Mouse (Mus musculus) gastrocnemius, postnatal 10 days (tissue): ENCODE results near the gene Fgfr2. TPM values are rescaled to one million over a fixed set of nuclear protein-coding genes. Genes with fewer than 3 reads are reported as not detected.

Experiments used
- DNase-seq: peaks from one replicate; pipeline ENCODE4 v3.0.0; 2021; ENCODE audit warnings: mixed read lengths
- total RNA-seq, 2 experiments: library from RNA; stranded (reverse); gene quantifications; 2 replicates each; pipeline ENCODE4 v1.2.3; 2021

The Fgfr2 gene
- total RNA-seq, 2 experiments from 2014 or later = 3.0 to 6.1 TPM

DNA sequence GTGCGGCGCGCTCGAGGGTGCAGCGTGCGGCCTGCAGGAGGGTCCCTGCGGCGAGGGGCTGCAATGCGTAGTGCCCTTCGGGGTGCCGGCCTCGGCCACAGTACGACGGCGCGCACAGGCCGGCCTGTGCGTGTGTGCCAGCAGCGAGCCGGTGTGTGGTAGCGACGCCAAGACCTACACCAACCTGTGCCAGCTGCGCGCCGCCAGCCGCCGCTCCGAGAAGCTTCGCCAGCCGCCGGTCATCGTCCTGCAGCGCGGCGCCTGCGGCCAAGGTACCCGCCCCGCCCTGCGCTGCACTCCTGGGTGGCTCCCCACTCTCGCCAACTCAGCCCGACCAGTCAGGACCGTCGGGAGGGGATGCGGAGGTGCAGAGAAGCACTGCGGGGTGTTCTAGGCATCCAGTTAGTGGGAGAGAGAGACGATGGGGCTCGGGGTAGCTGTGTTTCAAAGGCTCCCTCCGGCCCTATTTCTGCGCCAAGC is 2186.6 kb downstream of the Fgfr2 start:
- DNase-seq = peak; percentile 62

DNA sequence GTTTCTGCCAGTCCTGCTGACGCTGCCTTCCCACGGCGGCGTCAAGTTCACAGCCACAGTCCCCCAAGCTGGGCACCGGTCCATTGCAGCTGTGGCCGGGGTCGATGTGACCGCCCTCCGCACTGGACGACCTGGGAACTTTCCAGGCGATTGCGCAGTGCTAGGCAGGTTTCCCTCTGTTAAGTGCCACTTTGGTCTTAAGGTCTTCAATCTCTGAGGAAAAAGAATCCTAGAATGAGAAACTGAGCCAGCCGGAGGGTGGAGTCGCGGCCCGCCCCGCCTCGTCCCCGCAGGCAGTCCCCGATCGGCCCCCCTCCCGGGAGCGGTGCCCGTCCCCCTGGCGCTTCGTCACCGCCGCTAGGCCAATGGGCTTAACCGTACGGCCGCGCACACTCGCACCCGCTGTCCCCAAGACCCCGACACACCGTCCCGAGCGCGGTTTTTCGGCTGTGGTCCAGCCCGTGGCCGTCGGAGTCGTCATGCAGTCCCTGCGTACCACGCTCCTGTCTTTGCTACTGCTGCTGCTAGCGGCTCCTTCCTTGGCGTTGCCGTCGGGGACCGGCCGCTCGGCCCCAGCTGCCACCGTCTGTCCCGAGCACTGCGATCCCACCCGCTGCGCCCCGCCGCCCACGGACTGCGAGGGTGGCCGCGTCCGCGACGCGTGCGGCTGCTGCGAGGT is 2187.2 kb downstream of the Fgfr2 start, which contains the start of gene Htra1:
Gene Htra1 (plus strand): TSS at position 319 of the 679 bp plus-strand sequence.
- DNase-seq = peak; percentile 83

DNA sequence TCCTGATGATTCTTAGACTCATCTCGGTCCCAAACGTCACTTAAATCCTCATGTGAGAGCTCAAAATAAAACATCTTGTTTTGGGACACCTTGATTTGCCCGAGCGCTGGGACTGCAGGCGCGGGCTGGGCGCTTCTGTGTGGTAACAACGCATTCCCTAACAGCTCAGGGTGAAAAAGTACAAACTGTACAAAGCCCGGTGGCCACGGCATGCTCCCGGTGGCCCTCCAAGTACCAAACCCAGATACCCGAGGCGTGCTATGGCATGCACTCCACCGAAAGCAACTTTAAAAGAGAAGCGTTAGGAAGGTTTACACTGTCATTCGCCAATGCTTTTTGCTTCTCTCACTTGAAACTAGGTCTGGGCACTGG is 2187.7 kb downstream of the Fgfr2 start:
- DNase-seq = no peak

DNA sequence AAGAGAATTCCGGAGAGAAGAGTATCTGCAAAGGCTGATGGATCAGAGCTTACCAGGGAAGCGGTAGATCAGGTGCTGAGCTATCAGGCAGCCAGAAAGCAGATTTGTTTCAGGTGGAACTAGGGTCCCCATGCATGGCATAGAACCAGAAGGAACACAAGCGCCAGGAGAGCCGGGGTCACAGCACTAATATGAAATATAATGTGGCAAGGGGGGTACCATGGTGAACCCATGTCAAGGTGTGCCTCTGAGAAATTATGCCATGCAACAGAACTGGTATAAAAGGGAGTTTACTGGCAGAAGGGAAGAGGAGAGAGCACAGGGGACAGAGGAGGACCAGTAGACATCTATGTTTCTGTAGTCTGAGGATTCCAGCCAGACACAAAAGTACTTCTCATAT is 2188.5 kb downstream of the Fgfr2 start:
- no peak for DNase-seq

DNA sequence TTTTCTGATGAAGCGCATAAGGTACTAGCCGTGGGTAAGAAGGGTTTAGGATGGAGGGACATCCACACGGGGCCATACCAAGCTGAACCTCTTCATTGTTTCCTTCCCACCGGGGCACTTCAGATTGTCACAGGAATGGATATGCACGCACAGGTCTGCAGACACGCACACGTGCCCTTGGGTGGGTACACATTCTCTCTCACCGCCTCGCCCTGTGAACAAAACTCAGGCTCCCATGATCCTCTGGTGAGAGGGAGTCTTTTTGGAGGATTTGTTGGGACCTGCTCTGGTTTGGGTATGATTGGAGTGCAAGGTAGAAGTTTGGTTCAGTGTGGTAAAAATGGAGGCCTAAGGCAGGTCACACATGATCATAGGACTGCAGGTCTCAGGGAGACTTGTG is 2190.2 kb downstream of the Fgfr2 start:
- no peak for DNase-seq

DNA sequence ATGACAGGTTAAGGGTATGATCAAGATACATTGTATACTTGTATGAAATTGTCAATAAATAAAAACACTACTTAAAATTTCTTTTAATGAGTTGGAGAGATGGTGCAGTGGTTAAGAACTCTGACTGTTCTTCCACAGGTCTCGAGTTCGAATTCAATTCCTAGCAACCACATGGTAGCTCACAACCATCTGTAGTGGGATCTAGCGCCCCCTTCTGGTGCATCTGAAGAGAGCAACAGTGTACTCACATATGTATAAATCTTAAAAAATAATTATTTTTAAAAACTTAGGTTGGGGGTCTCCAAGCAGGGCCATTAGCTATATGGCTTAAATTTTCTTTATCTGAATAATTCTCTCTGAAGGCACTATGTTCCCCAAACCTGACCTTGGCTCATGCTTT is 2192.7 kb downstream of the Fgfr2 start:
- no peak for DNase-seq

DNA sequence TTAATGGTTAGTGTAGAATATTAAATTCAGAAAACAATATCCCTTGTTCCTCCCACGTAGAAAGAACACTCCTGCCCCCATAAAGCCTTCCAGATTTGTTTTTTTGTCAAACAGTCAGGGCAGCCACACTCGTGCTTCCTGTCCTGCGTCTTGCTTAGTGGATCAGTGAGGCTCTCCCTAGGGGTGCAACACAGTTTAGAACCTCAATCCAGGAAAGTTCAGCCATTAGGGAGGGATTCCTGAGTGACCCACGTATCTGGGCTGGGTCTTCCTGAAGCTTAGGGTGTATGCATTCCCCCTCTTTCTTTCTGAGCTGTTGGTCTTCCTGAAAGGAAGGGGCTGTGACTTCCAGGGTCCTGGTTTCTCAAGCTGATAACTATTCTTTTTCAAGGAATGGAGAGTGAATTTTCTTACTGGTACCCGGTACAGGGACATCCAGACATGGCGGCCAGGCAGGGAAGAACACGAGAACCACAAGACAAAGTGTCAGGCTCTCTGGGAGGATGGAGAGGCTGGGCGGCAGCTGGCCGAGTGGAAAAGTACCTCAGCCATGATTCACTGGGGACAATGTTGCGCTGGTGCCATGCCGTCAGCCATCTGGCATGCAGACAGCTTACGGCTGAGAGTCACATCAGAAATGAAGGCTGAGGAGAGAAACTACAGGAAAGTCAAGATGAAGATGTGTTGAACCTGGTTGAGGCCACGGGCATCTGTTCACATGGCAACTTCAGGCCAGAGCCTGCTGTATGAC is 2200.0 kb downstream of the Fgfr2 start:
- no peak for DNase-seq

DNA sequence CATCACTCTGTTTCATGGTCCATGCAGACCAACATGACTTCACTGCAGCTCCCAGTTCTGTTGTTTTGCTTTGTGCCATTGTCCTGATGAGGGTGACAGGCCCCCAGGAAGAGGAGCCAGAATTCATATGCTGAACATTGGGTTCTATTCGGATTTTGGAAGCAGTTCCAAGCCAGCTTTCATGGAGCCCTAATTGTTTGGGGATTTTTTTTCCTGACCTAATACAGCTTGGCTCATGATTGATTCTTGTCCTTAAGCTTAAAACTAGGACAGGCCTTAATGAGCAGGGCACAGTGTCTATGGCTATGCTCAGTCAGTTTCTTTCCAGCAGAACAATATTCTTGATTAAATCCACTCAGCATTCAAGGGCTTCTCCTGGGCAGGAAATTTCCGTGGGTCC is 2204.9 kb downstream of the Fgfr2 start:
- DNase-seq = no peak

DNA sequence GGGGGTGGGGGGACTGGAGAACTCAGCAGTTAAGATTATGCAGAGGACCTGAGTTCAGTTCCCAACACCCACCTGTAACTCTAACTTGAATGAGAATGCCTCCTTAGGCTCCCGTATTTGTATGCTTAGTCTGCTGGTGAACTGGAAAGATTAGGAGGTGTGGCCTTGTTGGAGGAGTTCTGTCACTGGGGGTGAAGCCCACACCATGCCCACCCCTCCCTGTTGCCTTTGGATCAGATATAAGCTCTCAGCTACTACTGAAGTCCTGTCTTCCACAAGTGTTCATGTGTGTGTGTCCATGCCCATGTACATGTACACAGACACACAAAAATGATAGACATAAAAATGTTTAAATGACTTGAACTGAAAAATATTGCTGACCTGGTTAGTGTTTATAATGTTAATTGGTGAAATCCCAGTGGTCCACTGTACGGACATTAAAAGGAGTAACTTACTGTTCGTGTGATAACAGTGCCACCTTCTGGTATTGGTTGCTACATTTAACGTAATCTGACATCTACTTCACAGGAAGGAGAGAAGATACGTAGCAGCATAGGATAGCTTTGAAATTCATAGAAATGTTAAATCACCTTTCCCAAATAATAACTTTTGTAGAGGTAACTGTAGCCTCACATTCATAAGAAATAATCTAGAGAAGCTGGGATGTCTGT is 2208.3 kb downstream of the Fgfr2 start:
- DNase-seq = no peak

DNA sequence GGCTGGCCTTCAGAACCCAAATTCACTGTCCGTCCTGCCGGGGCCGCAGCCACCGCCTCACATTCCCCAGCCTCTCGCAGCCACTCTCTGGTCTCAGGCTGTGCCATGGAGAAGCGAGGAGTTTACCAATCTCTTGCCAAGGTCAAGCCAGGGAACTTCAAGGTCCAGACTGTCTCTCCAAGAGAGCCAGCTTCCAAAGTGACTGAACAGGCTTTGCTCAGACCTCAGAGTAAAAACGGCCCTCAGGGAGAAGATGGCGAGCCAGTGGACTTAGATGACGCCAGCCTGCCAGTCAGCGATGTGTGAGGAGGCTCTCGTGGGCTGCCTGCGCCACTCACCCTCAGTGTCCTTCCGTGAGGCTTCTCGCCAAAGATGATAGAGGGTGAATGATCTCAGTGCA is 2212.3 kb downstream of the Fgfr2 start:
- no peak for DNase-seq

DNA sequence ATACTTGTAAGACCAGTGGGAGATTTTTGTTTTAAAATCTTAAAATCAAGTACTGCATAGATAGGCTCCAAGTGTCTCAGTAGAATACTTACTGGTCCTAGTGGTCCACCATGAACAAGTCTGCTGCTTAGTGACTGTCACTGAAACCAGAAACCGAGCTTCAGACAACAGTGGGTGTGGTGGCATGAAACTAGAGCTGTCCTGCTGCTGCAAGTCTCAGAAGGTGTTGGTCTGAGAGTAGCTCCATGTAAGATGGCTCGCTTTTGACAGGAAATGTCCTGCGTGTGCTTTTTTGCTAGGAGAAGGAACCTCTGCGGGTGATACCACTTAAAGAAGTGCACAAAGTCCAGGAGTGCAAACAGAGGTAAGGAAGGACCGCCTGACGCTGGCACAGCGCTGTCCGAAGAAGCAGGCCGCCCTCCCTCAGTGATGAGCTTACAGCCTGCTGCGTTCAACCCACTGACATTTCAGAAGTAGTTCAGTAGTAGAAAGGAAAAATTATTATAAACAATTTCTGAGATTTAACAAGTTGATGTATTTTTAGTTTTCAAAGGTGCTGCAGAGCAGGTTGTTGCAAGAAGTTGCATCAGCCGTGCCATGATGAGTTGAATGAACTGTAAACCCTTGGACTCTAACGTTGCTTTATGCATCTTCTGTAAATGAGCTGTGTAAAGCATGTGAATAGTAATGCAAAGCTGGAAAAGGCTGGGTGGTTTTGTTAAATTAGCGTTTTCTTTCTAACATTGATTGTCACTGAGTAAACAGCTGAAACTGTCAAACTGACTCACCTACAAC is 2218.4 kb downstream of the Fgfr2 start:
- no peak for DNase-seq

DNA sequence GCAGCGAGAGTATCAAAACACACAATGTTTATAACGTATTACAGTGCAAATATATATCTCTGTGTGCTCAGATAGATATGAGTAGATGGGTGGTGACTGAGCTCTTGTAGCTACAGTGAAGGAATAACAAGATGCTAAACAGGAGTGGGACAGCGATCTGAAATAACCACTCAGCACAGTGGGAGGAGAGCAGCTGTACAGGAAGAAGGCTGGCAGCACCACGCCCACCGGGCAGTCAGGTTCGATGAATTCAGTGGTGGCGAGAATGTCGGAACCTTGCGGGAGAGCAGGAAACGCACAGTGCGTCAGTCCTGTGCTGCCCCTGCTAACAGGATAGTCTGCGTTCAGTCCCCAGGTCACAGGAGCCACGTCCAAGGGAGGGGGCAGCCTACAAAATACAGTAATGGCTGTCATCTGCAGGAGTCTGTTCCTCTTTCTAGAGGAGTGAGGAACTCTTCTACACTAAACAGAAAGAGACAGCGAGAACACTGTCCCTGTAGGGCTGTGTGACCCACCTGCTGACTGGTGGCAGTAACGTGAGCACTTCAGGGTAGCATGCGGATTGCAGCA is 2219.6 kb downstream of the Fgfr2 start:
- DNase-seq = no peak

DNA sequence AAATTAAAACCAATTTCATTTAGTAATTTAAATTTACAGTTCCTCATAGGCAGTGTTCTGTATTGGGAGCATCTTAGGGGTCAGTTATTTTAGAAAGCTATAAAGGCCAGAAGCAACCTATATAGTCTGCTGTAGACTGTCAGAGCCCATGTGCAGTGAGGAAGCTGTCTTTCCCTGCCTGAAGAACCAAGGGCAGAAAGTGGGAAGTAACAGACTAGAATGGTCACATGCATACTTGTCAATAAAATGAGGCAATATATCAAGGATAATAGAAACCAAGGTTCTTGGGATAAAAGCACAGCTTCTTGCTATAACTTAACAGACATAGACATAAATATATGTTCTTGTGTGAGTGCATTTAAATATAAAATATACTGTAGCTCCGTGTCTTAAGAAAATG is 2220.2 kb downstream of the Fgfr2 start:
- DNase-seq = no peak

DNA sequence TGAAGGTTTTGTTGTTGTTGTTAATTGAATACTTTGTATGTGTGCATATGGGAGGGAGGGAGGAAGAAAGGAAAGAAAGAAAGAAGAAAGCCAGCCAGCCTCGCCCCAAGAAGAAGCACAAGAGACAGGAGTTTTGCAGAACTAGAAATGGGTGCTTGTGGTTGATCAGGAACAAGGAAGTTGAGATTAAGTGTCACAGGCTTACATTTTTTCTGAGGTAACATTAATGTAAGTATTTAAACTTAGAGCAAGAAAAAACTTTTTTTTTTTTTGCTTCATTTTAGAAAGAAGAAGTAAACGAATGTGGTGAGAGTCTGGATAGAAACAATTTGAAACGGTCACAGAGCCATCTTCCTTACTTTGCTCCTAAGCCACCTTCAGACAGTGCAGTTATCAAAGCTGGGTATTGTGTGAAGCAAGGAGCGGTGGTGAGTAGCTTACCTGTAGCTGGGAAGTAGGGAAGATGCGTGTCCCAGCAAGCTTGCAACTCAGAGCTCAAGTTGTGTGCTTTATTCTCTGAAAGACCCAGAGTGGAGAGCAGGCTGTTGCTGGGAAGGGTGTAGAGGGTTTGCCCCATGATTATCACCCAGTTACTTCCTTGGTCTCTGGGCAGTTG is 2222.8 kb downstream of the Fgfr2 start:
- DNase-seq = no peak

DNA sequence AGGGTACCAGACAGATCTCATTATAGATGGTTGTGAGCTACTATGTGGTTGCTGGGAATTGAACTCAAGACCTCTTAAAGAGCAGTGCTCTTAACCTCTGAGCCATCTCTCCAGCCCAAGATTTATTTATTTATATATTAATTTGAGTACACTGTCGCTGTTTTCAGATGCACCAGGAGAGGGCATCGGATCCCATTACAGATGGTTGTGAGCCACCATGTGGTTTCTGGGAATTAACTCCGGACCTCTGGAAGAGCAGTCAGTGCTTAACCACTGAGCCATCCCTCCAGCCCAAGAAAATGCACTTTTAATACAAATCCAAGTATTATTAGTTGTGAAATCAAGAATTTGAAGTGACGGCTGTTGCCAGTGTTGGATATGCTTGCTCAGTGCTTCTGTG is 2224.8 kb downstream of the Fgfr2 start:
- no peak for DNase-seq

DNA sequence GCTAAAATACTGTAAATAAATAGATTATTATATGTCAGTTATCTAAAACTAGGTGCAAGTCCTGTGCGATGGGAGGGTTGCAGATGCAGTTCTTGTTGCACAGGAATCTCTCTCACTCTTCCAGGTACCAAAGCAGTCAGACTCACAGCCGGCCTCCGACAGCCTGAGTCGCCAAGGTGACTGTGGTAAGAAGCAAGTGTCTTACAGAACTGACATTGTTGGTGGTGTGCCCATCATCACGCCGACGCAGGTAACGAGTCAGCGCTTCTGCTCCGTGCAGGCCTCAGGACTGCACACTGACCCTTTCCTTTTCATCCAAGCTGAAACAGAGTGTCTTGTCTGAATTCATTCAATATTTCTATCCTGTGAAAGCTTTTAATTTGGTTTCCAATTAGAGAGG is 2225.9 kb downstream of the Fgfr2 start:
- DNase-seq = no peak

DNA sequence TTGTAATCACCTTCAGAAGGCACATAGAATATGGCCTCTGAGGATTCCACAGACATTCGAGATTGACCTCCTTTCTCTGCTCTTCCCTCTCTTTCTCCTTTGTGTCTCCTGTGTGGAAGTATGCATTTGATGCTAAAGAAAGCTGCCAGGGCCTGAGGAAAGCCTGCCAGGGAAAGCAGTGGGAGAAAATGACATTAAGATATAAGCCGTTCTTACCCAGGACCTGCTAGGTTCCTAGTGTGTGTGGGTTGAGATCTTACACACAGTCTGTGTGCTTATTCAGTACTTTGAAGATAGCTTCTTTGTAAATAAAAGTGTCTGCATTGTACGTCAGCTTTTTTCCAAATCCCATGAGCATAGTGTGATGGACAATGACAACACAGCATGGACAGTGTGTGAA is 2227.1 kb downstream of the Fgfr2 start:
- no peak for DNase-seq

DNA sequence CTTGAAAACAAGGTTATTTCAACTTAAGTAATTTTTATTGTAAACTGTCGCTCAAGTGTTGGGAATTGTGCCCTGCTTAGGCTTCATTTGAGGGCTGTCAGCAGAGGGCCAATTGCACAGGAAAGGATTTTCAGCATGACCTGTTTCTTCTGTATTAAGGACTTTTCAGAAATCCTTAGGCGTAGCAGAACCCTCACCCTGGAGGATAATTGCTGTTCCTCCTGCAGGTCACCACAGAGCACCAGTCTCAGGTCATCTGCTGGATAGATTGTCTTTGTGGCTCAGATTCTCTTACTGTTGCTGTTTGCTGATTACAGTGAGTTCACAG is 2227.6 kb downstream of the Fgfr2 start:
- DNase-seq = no peak

DNA sequence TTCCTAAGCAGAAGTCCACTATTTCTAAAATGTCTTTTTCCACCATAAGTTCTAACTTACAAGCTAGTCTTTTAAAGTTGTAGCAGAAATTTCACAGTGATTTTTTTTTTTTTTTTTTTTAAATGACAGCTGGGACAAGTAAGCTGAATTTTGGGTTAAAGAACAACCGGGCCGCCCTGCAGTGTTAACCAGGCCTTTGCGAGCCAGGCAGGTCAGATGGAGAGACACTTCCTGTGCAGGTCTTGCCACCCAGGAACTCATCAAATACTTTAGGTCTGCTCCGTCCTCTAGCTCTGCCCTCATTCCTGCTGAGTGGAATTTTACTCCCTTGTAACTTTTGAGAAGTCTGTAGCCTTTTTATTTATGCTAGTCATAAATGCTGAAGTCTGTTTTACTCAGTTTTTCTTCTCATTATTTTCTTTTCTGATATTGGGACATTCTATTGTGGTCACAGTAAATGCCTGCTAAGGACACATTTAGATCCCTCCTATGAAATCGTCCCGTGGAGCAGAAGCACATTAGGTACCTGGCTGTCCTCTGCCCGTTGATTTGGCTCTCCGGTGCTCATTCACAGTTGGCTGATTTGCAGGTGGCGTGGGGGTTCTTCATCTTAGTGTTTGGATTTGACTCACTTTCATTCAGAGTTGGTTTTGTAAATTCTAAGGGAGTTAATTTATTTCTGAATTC is 2228.1 kb downstream of the Fgfr2 start:
- DNase-seq = no peak

DNA sequence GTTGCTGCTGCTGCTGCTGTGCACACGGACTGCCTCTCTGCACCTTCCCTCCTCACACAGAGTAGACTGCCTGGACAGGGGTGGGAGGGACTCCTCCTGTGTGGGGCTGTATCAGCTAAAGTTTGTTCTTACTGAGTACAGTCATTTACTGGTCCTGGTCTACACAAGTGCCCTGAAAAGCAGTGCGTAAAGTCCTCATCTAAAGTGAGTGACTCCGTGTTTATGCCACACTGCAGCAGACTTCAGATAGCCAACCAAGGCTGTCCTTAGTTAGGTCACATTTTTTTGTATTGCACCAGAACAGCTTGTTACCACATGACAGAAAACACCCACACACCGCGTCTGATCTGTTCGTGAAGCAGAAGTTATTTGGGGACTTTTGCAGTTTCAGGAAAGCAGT is 2230.2 kb downstream of the Fgfr2 start:
- DNase-seq = no peak

DNA sequence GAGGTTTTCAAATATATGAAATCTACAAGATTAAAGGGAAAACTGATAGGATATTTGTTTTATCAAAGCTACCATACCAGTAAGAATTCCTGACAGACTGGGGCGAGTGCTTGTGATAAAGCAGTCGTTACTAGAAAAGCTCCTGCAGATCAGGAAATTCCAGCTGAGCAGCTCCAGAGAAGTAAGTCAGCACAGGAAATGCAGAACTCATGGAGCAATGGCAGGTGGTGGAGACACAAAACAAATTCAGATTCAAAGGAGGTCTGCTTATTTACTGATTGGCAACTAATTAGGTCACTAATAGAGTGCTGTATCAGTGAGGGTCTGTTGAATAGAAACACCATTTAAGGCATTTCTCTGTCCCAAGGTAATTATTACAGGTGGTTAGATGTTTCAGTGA is 2232.3 kb downstream of the Fgfr2 start:
- no peak for DNase-seq
